Mouse (Mus musculus): Measurements from ENCODE around the gene Mcoln1. TPM values are rescaled to one million over a fixed set of nuclear protein-coding genes. Genes with fewer than 3 reads are reported as not detected.
A peak's percentile ranks its signal among the peaks of the same experiment; 100 is the strongest.

Mcoln1 gene
- 188 and 219 TPM in 2 replicates for polyA plus RNA-seq (2012; rRNA removed)

DNA sequence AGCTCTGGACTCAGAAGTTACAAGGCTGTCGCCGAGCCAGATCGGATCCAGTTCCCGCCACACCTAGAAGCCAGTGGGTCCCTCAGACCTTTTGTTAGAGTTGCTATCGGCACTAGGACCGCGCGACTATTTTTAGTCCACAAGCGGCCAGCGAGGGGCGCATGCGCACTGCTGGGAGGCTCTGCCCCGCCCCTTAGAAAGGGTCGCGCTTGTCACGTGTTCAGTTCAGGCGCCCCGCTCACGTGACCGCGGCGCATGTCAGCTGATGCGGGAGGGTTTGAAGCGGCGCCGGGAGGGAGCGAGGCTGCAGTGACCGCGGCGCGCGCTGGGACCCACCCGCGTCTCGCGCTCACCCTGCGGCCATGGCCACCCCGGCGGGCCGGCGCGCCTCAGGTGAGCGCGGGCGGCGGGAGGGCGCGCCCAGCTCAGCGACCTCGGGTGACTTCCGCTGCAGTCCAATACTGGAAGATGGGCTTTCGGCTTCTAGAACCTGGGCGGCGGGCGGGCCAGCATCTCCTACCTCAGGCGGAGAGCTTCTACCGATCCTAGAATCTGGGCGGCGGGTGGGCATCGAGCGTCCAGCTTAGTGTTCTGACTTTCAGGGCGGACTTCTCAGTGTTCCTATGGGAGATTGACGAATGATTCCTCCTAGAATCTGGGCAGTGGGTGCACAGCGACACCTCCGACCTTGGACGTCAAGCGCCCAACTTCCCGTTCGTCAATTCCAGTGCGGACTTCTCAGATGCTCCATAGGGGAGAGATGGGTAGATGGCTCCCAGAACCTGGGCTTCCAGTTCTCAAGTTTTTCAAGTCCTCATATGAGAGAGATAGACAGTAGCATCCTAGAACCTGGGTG, at the start of gene Mcoln1:
Mcoln1 (plus strand) TSS at position 223 of the 856 bp plus-strand sequence.
- no peak for TF ChIP-seq CTCF (IDR thresholded peaks at IDR 0.05; ENCODE audit: extremely low read depth, insufficient read depth, insufficient read length, insufficient replicate concordance)
- TF ChIP-seq POLR2A (IDR thresholded peaks at IDR 0.05; ENCODE audit: low read depth, low read length), result peak; percentile 11; the same call in 1 of the 2 replicates
- Histone ChIP-seq H3K36me3 (ENCODE audit: control insufficient read depth, insufficient read depth, low read length) (no peaks in the 10 kb centered on the region; the same call in 1 of the 2 replicates), H3K4me1 (ENCODE audit: control insufficient read depth, insufficient read depth, insufficient read length) (no peaks in the 10 kb centered on the region), H3K27me3 (ENCODE audit: control insufficient read depth, insufficient read depth, low read length) (no peaks in the 10 kb centered on the region), H3K4me3 (ENCODE audit: extremely low read depth, insufficient read depth, insufficient read length) (peak within 1 kb of the TSS; percentile 73), H3K27ac (ENCODE audit: insufficient read depth, low read length) (peak within 1 kb of the TSS; percentile 58)
- peak; percentile 89 to 97 for DNase-seq (ENCODE audit: low read depth in 1 of 2, low spot score in 2 of 2)
- under 1% methylated on average over 70 of the region's 70 CpGs for WGBS

DNA sequence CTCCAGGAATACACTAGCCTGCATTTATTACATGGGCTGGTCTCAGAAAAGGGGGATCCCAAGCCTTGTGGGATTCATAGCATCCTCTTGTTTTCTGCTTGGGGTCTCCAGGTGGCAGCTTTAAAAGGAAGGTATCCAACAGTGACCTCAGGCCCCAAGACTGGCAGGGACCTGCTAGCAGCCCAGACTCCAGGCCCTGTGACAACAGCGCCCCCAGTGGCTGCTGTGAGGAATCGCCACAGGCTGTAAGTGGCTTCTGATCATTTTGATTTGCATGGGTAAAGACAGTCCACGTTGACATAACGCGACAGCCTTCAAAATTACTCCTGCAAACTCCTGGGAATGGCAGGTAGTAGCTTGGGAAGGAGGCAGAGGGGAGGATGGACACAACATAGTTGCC, 49.6 kb upstream of the Mcoln1 start:
- H3K4me1 ChIP-seq (ENCODE audit: control insufficient read depth, insufficient read depth, insufficient read length), result no peaks in the 10 kb centered on the region
- H3K36me3 ChIP-seq (ENCODE audit: control insufficient read depth, insufficient read depth, low read length), result peaks cover 76% of the 10 kb centered on the region
- peak; percentile 8 to 29 for DNase-seq (ENCODE audit: low read depth in 1 of 2, low spot score in 2 of 2)
- no peak overlapping the region for H3K27ac ChIP-seq (ENCODE audit: insufficient read depth, low read length)
- TF ChIP-seq CTCF (IDR thresholded peaks at IDR 0.05; ENCODE audit: extremely low read depth, insufficient read depth, insufficient read length, insufficient replicate concordance), result peak; percentile 90
- no peak for TF ChIP-seq POLR2A (IDR thresholded peaks at IDR 0.05; ENCODE audit: low read depth, low read length)
- H3K27me3 ChIP-seq (ENCODE audit: control insufficient read depth, insufficient read depth, low read length), result no peaks in the 10 kb centered on the region
- no peak overlapping the region for H3K4me3 ChIP-seq (ENCODE audit: extremely low read depth, insufficient read depth, insufficient read length)
- WGBS, result 54% methylated on average over 5 of the region's 5 CpGs

GRCm38 (mm10) chr8:3451992-3452391, 48.3 kb upstream of the Mcoln1 start:
- no peak overlapping the region for H3K4me3 ChIP-seq (ENCODE audit: extremely low read depth, insufficient read depth, insufficient read length)
- DNase-seq (ENCODE audit: low read depth in 1 of 2, low spot score in 2 of 2), result no peak
- no peaks in the 10 kb centered on the region for H3K4me1 ChIP-seq (ENCODE audit: control insufficient read depth, insufficient read depth, insufficient read length)
- no peak for TF ChIP-seq POLR2A (IDR thresholded peaks at IDR 0.05; ENCODE audit: low read depth, low read length)
- no peak for TF ChIP-seq CTCF (IDR thresholded peaks at IDR 0.05; ENCODE audit: extremely low read depth, insufficient read depth, insufficient read length, insufficient replicate concordance)
- 98% methylated on average over 25 of the region's 25 CpGs for WGBS
- H3K27ac ChIP-seq (ENCODE audit: insufficient read depth, low read length), result no peak overlapping the region
- no peaks in the 10 kb centered on the region for H3K27me3 ChIP-seq (ENCODE audit: control insufficient read depth, insufficient read depth, low read length)
- peaks cover 70% of the 10 kb centered on the region for H3K36me3 ChIP-seq (ENCODE audit: control insufficient read depth, insufficient read depth, low read length)

DNA sequence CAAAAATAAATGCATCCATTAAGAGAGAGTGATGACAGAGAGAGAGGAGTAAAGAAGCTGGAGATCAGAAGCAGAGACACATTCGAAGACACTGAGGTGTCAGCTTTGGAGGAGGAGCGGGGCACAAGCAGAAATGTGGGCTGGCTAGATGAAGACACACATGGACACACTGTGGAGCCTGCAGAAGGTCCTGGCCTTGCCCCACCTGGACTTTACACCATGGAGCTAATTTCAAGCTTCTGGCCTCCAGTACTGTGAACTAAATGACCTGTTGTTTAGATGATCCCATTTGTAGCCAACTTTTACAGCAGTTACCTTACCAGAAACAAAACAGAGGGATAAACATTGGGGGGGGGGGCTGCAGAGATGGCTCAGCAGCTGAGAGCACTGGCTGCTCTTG, 37.0 kb upstream of the Mcoln1 start:
- Histone ChIP-seq H3K27ac (ENCODE audit: insufficient read depth, low read length) (no peak overlapping the region), H3K4me3 (ENCODE audit: extremely low read depth, insufficient read depth, insufficient read length) (no peak overlapping the region), H3K36me3 (ENCODE audit: control insufficient read depth, insufficient read depth, low read length) (no peaks in the 10 kb centered on the region), H3K4me1 (ENCODE audit: control insufficient read depth, insufficient read depth, insufficient read length) (no peaks in the 10 kb centered on the region), H3K27me3 (ENCODE audit: control insufficient read depth, insufficient read depth, low read length) (no peaks in the 10 kb centered on the region)
- WGBS, result 96% methylated on average over 2 of the region's 2 CpGs
- TF ChIP-seq CTCF (IDR thresholded peaks at IDR 0.05; ENCODE audit: extremely low read depth, insufficient read depth, insufficient read length, insufficient replicate concordance) (no peak), POLR2A (IDR thresholded peaks at IDR 0.05; ENCODE audit: low read depth, low read length) (no peak)
- DNase-seq (ENCODE audit: low read depth in 1 of 2, low spot score in 2 of 2), result no peak

GRCm38 (mm10) chr8:3464309-3464708, 35.9 kb upstream of the Mcoln1 start:
- Histone ChIP-seq H3K36me3 (ENCODE audit: control insufficient read depth, insufficient read depth, low read length) (no peaks in the 10 kb centered on the region), H3K27me3 (ENCODE audit: control insufficient read depth, insufficient read depth, low read length) (no peaks in the 10 kb centered on the region), H3K27ac (ENCODE audit: insufficient read depth, low read length) (no peak overlapping the region), H3K4me3 (ENCODE audit: extremely low read depth, insufficient read depth, insufficient read length) (no peak overlapping the region), H3K4me1 (ENCODE audit: control insufficient read depth, insufficient read depth, insufficient read length) (no peaks in the 10 kb centered on the region)
- 68% methylated on average over 5 of the region's 5 CpGs for WGBS
- TF ChIP-seq POLR2A (IDR thresholded peaks at IDR 0.05; ENCODE audit: low read depth, low read length) (no peak), CTCF (IDR thresholded peaks at IDR 0.05; ENCODE audit: extremely low read depth, insufficient read depth, insufficient read length, insufficient replicate concordance) (no peak)
- peak in 1 of 2 experiments; percentile 29 for DNase-seq (ENCODE audit: low read depth in 1 of 2, low spot score in 2 of 2)

DNA sequence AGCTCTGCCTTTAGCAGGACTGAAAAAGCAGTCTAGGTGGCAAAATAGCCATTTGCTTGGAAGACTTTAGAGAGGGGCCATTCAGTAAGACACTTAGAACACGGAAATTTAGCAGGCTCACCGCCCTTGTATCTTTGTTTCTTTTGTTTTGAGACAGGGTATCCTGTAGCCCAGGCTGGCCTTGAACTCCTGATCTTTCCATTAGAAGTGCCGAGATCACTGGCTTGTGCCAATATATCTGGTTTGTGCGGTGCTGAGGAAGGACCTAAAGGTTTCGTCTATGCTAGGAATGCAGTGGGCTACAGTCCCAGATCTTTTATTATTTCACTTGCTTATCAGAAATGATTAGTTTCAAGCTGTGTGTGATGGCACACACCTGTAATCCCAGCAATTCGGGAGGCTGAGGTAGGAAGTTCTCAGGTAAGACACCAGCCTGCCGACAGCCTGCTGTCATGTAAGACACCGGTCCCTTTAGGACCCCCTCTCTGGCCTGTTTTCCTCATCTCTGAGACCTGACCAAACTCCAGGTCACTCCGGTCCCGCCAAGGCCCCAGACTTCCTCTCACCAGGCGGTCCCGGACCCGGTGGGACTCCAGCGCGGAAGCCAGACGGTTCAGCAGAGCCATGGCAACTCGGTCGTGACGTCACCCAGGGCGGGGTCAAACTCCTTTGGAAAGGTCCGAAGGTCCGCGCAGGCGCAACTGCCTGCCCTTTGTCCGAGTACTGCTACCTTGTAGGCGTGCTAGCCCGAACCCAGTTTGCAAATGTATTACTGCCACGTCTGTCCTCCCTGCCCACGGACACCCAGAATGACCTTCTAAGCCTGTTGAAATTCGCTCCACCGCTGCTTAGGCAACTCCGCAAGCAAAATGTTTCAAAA, 33.0 kb upstream of the Mcoln1 start, which contains the start of gene Pex11g:
Pex11g (minus strand) TSS at position 675 of the 880 bp plus-strand sequence.
- DNase-seq (ENCODE audit: low read depth in 1 of 2, low spot score in 2 of 2), result peak; percentile 74 to 95
- no peaks in the 10 kb centered on the region for H3K27me3 ChIP-seq (ENCODE audit: control insufficient read depth, insufficient read depth, low read length)
- H3K36me3 ChIP-seq (ENCODE audit: control insufficient read depth, insufficient read depth, low read length), result no peaks in the 10 kb centered on the region
- TF ChIP-seq CTCF (IDR thresholded peaks at IDR 0.05; ENCODE audit: extremely low read depth, insufficient read depth, insufficient read length, insufficient replicate concordance) (no peak), POLR2A (IDR thresholded peaks at IDR 0.05; ENCODE audit: low read depth, low read length) (no peak)
- no peak within 1 kb of the TSS for H3K27ac ChIP-seq (ENCODE audit: insufficient read depth, low read length)
- H3K4me3 ChIP-seq (ENCODE audit: extremely low read depth, insufficient read depth, insufficient read length), result peak within 1 kb of the TSS; percentile 70
- H3K4me1 ChIP-seq (ENCODE audit: control insufficient read depth, insufficient read depth, insufficient read length), result no peaks in the 10 kb centered on the region
- 9% methylated on average over 32 of the region's 32 CpGs for WGBS

All from spleen, adult 2 months (tissue).